Mouse (Mus musculus) megakaryocyte, embryonic 14.5 days (primary cell): Measurements from ENCODE around the gene Bub1b.

Experiments
- FLI1 ChIP-seq: IDR thresholded peaks from 2 replicates; pipeline ENCODE4 v1.6.1; 2012; ENCODE audit warnings: low read length, inconsistent platforms, mixed read lengths
- GATA1 ChIP-seq: IDR thresholded peaks from 3 replicates; pipeline ENCODE4 v1.6.1; 2012; ENCODE audit warnings: mixed read lengths, low read length, inconsistent platforms, borderline replicate concordance

- TF ChIP-seq GATA1, result no peak
- no peak for TF ChIP-seq FLI1
Observed at GRCm38 (mm10) chr2:118659077-118659476, 61.1 kb downstream of the Bub1b start.
